Mouse (Mus musculus) bone marrow, adult 2 months (tissue): Measurements from ENCODE around the gene Fmnl3. TPM values are rescaled to one million over a fixed set of nuclear protein-coding genes. Genes with fewer than 3 reads are reported as not detected.
A peak's percentile ranks its signal among the peaks of the same experiment; 100 is the strongest.
"Not testable (repeated sequence)": the region's sequence is repeated elsewhere in the genome, so short reads cannot be mapped to it uniquely, and the experiment has no call there.

Source experiments
- H3K27ac ChIP-seq: fragments of 200-500 bp; 2 replicates; pipeline ENCODE4 v1.5.1; 2012; ENCODE audit warnings: low read depth, mild to moderate bottlenecking, control low read depth, inconsistent platforms, low read length; ENCODE audit not compliant: control insufficient read depth, poor library complexity, insufficient read depth
- H3K4me1 ChIP-seq: fragments of 200-500 bp; 2 replicates; pipeline ENCODE4 v1.6.1; 2011; ENCODE audit warnings: low read length; ENCODE audit not compliant: control insufficient read depth, insufficient read depth
- H3K4me3 ChIP-seq: fragments of 200-500 bp; replicated peaks from 2 replicates; pipeline ENCODE3; 2011; ENCODE audit warnings: mild to moderate bottlenecking, low read depth, low read length, control low read depth; ENCODE audit not compliant: control insufficient read depth
- CTCF ChIP-seq: fragments of 200-500 bp; IDR thresholded peaks from 2 replicates; pipeline ENCODE4 v1.5.1; 2011; ENCODE audit warnings: low read length, control low read depth; ENCODE audit not compliant: control insufficient read depth, insufficient read depth
- POLR2A ChIP-seq: fragments of 200-500 bp; IDR thresholded peaks from 2 replicates; pipeline ENCODE4 v1.6.1; 2011; ENCODE audit warnings: low read depth, mild to moderate bottlenecking, control low read depth, low read length, borderline replicate concordance; ENCODE audit not compliant: control insufficient read depth
- WGBS: fragments of 180-500 bp; shearing (Covaris S2); methylation state at CpG from one replicate; pipeline ENCODE4 v1.1.7; 2018; 5-methylcytosine and 5-hydroxymethylcytosine counted together
- polyA plus RNA-seq: library from polyadenylated mRNA; stranded (reverse); fragments of >200 nt; gene quantifications from 2 replicates; pipeline ENCODE4 v1.2.4, GENCODE M21; 2011; ENCODE audit warnings: low replicate concordance; ENCODE audit not compliant: missing spikeins, insufficient read depth, insufficient read length

Gene Fmnl3
- polyA plus RNA-seq, 1 experiment: 17.7 TPM

GRCm38 (mm10) chr15:99393386-99394252 is 23.3 kb upstream of the Fmnl3 start:
- peak overlapping the region; percentile 75 for H3K4me3 ChIP-seq
- peaks cover 6% of the 10 kb centered on the region; the same call in 1 of the 2 replicates for H3K4me1 ChIP-seq
- peak overlapping the region; percentile 95 for H3K27ac ChIP-seq
- WGBS: under 1% methylated on average over 24 of the region's 24 CpGs
- no peak; the same call in 1 of the 2 replicates for TF ChIP-seq POLR2A
- no peak for TF ChIP-seq CTCF

GRCm38 (mm10) chr15:99392486-99393385 is 22.5 kb upstream of the Fmnl3 start, which contains the start of gene Tmbim6:
Tmbim6 (plus strand) TSS chr15:99392882.
- Histone ChIP-seq H3K4me1 (peaks cover 5% of the 10 kb centered on the region; the same call in 1 of the 2 replicates), H3K4me3 (peak within 1 kb of the TSS; percentile 75), H3K27ac (peak within 1 kb of the TSS; percentile 95)
- under 1% methylated on average over 51 of the region's 51 CpGs for WGBS
- TF ChIP-seq CTCF (no peak), POLR2A (peak; percentile 82)

GRCm38 (mm10) chr15:99391975-99392374 is 21.7 kb upstream of the Fmnl3 start:
- H3K4me1 ChIP-seq: peaks cover 4% of the 10 kb centered on the region; the same call in 1 of the 2 replicates
- H3K27ac ChIP-seq: peak overlapping the region; percentile 13
- TF ChIP-seq POLR2A (no peak), CTCF (no peak)
- 50% methylated on average over 6 of the region's 6 CpGs for WGBS
- H3K4me3 ChIP-seq: no peak overlapping the region

- Histone ChIP-seq H3K4me1 (peaks cover 2% of the 10 kb centered on the region; the same call in 1 of the 2 replicates), H3K4me3 (no peak overlapping the region), H3K27ac (no peak overlapping the region)
- 24% methylated on average over 7 of the region's 7 CpGs for WGBS
- TF ChIP-seq CTCF: no peak
- TF ChIP-seq POLR2A: no peak
Observed at GRCm38 (mm10) chr15:99390472-99391401, 20.5 kb upstream of the Fmnl3 start.

- 17% methylated on average over 4 of the region's 4 CpGs for whole genome bisulfite sequencing
- no peak overlapping the region for H3K4me3 ChIP-seq
- TF ChIP-seq CTCF: no peak
- no peak for TF ChIP-seq POLR2A
Observed at GRCm38 (mm10) chr15:99387976-99388375, 17.7 kb upstream of the Fmnl3 start.

GRCm38 (mm10) chr15:99386796-99387195 is 16.5 kb upstream of the Fmnl3 start:
- 35% methylated on average over 3 of the region's 3 CpGs for WGBS
- TF ChIP-seq CTCF (no peak), POLR2A (no peak)
- no peak overlapping the region for H3K27ac ChIP-seq
- H3K4me3 ChIP-seq: no peak overlapping the region
- no peaks in the 10 kb centered on the region; the same call in 1 of the 2 replicates for H3K4me1 ChIP-seq

More at GRCm38 (mm10) chr15:99387976-99388375, 17.7 kb upstream of the Fmnl3 start:
- H3K27ac ChIP-seq: peak overlapping the region; percentile 26; the same call in 1 of the 2 replicates
- H3K4me1 ChIP-seq: no peaks in the 10 kb centered on the region; the same call in 1 of the 2 replicates

- WGBS: 63% methylated on average over 3 of the region's 3 CpGs
- H3K4me1 ChIP-seq, H3K4me3 ChIP-seq, H3K27ac ChIP-seq: not testable (repeated sequence)
Observed at GRCm38 (mm10) chr15:99386110-99386509, 15.8 kb upstream of the Fmnl3 start.
